Mouse (Mus musculus): Measurements from ENCODE around the gene Ankrd55.

Gene Ankrd55

DNA sequence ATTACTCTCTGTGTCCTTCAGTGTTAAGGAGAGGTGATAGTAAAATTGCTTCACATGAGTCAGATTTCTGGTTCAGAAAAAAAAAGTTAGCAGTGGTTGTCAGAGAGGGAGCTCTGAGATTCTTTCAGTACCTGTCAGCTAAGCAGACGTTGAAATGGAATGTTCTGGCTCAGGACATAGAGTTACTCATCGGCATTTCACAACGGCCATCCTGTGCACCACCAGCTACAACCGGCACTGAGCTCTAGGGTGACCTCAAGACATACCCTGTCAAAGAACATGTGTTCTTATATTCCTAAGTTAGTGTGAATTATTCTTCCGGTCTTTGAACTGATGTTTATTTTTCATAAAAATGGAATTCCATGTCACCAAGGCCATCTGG, 55.4 kb downstream of the Ankrd55 start:
- no peak for DNase-seq (ENCODE audit: low spot score in 2 of 2)

- DNase-seq (ENCODE audit: low spot score in 2 of 2): no peak
Observed at GRCm38 (mm10) chr13:112344270-112344864, 56.1 kb downstream of the Ankrd55 start.

DNA sequence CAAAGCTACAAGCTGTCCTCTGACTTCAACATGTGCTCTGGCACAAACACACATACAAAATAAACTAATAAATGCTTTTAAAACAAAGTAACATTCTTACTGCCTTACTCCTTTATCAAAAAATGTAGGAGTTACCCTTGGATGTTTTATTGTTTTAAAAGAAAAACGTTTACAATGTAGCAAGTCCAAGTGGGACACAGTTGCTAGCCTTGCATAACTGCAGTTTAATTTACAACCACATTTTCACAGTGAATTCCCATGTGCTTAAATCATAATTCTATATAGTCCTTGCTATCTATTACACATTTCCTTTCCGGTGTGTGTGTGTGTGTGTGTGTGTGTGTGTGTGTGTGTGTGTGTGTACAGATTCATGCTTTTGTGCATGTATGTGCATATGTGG, 57.3 kb downstream of the Ankrd55 start:
- DNase-seq (ENCODE audit: low spot score in 2 of 2): no peak

- DNase-seq (ENCODE audit: low spot score in 2 of 2): no peak
Observed at GRCm38 (mm10) chr13:112346031-112346430, 57.8 kb downstream of the Ankrd55 start.

DNA sequence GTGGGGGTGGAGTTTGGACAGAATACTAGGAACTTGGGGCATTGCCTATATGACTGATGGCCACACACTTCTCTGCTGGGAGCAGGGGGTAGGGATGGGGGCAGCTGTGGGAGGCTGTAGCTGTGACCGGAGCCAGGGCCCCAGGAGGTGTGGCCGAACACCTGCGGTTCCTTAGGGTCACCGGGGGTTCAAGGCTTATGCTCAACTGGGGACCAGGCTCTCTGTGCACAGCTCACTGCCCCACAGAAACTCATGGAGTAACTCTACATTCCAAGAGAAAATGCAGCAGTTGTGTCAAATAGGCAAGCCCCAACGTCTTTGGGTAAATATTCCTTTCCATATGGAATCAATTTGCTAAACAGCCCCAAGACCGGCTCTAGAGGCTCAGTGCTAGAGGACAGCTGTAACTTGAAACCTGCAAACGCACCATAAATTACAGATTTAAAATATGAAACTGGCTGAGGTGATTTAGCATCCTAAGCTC, 58.5 kb downstream of the Ankrd55 start:
- DNase-seq (ENCODE audit: low spot score in 2 of 2): no peak

DNA sequence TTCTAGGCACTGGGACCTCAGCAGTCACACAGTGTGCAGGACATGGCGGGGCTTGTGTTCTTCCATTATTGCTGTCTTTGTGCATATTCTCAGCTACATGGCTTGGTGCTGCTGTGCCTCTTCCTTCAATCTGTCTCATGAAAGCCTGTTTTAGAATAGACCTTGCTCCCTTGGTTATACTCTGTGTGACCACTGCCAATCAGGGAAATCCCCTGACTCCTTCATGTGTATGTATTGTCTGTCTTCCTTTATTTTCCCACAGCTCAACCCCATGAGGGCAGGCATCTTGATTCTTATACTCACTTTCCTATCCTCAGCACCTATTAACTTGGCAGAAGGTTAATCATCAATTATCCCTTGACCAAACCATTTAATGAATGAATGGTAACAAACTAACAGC, 60.0 kb downstream of the Ankrd55 start:
- DNase-seq (ENCODE audit: low spot score in 2 of 2): no peak

- no peak for DNase-seq (ENCODE audit: low spot score in 2 of 2)
Observed at GRCm38 (mm10) chr13:112348896-112349484, 60.7 kb downstream of the Ankrd55 start.

DNA sequence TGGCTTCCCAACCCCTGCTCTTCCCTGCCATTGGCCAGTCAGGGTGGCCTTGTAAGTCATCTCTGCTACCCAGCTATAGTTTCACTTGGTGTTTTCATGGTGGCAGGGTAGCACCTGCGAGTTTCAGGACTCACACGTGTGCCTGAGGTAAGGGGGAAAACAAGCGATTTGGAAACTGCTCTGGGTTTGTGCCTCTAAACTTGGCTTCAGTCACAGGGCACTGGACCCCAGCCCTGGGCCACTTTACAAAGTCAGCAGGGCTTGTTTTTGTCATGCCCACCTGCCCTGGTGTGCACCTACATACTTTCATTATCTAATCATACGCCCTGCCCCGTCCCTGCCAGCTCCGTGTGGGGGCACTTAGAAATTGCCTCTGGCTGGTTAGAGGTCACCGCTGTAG, 61.2 kb downstream of the Ankrd55 start:
- no peak for DNase-seq (ENCODE audit: low spot score in 2 of 2)

DNA sequence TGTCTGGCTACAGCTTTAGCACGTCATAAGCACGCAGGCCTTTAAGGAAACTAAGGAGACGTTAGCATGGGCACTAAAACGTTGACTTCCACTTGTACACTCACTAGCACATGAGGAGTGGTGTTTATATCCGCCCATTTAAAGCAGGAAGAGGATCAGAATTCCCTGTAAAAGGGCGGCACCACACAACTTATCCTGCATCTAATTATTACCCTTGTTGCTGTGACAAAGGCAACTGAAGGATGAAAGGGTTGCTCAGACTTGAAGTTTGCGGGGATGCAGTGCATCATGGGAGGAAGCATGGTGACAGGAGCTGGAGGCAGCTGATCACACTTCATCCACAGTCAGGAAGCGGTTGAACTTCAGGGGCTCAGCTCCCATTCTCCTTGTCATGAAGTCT, 63.7 kb downstream of the Ankrd55 start:
- DNase-seq (ENCODE audit: low spot score in 2 of 2): no peak

GRCm38 (mm10) chr13:112354109-112354867, 66.0 kb downstream of the Ankrd55 start:
- DNase-seq (ENCODE audit: low spot score in 2 of 2): no peak

GRCm38 (mm10) chr13:112354958-112355357, 66.7 kb downstream of the Ankrd55 start:
- DNase-seq (ENCODE audit: low spot score in 2 of 2): no peak

DNA sequence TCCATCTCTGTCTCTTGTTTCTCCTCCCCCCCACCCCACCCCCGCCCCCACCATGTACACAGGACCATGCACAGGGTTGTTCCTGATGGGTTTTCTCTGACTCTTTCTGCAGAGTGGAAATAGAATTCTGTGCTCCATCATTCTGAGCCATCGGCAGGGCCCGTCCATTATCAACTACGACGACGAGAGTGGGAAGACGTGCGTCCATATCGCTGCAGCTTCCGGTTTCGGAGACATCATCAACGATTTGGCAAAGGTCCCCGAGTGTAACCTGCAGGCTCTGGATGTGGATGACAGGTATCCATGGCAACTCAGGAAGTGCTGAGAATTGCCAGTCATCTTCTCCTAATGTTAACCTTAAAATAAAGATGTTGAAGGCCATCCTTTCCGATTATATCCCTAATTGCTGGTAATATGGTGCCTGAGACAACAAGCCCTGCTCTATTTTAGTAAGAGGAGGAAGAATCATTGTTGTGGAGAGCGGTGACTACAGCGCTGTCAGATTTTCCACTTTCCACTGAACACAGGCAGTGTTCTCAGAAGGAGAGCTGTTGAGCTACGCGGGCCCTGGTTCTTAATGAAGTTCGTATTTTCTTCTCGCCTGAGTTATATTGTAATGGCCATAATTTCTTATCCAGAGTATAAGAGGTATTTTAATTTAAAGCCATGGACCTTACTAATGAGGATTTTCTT, 67.7 kb downstream of the Ankrd55 start:
- DNase-seq (ENCODE audit: low spot score in 2 of 2): no peak

GRCm38 (mm10) chr13:112361575-112361974, 73.3 kb downstream of the Ankrd55 start:
- no peak for DNase-seq (ENCODE audit: low spot score in 2 of 2)

DNA sequence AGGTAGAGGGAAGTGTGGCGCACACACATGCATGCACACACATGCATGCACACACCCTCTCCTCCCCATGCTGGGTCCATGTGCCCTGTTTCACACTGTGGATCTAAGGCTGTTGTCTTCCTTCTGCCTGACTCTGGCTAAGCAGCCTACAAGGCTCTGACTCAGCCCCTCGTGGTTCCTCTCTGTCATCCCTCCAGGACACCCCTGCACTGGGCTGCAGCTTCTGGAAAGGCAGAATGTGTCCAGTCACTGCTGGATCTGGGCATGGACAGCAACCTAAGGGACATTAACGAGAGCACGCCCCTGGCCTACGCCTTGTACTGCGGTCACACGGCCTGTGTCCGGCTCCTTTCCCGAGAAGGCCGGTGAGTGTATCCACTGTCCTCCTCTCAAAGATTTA, 75.0 kb downstream of the Ankrd55 start:
- no peak for DNase-seq (ENCODE audit: low spot score in 2 of 2)

GRCm38 (mm10) chr13:112363746-112364145, 75.5 kb downstream of the Ankrd55 start:
- no peak for DNase-seq (ENCODE audit: low spot score in 2 of 2)

- DNase-seq (ENCODE audit: low spot score in 2 of 2): no peak
Observed at GRCm38 (mm10) chr13:112364698-112365097, 76.4 kb downstream of the Ankrd55 start.

- DNase-seq (ENCODE audit: low spot score in 2 of 2): no peak
Observed at GRCm38 (mm10) chr13:112365303-112365702, 77.1 kb downstream of the Ankrd55 start.

GRCm38 (mm10) chr13:112365762-112366161, 77.5 kb downstream of the Ankrd55 start:
- peak in 1 of 2 experiments; percentile 39 for DNase-seq (ENCODE audit: low spot score in 2 of 2)

DNA sequence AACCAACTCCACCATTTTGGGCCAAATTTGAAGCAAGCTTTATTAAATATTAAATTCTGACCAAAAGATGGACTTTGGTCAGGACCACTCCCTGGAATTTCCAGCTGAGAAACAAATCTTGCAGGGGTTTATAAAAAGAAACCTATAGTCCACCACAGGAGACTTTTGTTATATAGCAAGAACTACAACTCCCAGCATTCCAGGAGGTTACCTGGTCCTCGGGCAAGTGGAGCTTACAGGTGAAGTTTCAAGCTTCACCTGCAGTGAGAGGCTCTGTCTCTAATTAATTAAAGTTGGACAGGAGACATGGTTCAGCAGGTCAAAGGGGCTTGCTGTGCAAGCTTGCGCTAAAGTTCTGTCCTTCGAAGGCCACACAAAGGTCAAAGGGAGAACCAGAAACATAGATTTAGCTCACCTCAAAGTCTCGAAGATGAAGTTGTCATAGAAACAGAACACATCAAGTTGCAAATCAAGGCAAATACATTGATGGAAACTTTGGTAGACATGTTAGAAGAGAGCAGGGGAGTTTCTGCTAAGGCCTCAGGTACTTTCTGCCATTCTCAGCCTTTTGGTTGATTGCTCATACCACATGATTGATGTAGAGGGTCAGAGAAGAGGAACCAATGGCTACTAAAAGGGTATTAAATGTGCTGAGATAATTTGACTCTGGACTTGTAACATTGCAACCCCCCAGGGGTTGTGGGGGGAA, 78.2 kb downstream of the Ankrd55 start:
- DNase-seq (ENCODE audit: low spot score in 2 of 2): no peak

- no peak for DNase-seq (ENCODE audit: low spot score in 2 of 2)
Observed at GRCm38 (mm10) chr13:112371729-112372128, 83.5 kb downstream of the Ankrd55 start.

DNA sequence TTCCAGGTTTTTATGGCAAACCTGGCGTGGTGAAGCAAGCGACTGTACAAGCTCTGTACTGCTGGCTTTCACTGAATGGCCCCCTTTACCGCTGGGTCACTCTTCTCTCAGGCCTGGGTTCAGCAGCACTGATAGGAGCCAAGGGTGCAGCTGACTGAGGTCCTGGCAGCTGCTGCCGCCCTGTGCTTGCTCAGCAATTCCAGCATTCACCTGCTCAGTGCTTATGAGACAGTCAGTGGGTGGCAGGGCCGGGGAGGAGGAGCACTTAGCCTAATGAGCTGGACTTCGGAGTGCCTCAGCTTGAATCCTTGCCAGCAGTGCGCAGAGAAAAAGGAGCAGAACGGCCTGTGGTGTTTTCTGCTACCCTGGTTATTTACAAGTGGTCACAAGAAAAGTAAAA, 87.5 kb downstream of the Ankrd55 start:
- peak; percentile 37 to 43 for DNase-seq (ENCODE audit: low spot score in 2 of 2)

- DNase-seq (ENCODE audit: low spot score in 2 of 2): no peak
Observed at GRCm38 (mm10) chr13:112378782-112379305, 90.6 kb downstream of the Ankrd55 start.
